In the genomic region with DNA sequence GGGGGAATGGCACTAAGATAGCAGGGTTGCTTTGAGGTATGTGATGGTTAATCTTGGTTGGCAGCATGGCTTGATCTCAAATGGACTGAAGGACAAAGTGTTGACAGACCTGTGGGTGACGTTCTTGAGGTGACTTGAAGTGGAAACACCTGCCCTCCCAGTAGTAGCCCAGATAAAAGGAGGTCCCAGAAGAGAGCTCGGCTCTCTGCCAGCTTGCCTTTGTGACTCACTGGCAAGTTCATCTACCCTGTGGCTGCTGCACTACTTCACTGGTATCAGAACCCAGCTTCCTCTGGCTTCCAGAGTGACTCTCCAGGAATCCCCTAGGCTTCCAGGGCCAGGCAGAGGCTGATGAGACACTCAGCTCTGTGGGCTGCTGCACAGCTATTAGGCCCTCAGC, we compare ENCODE assay signal across 13 mouse cellular contexts.
A peak's percentile ranks its signal among the peaks of the same experiment; 100 is the strongest.
DNase-seq lines count a peak whose midpoint lies in the region; ATAC-seq lines count a peak whose summit lies in the region.
"Had no signal": no experiment of that assay in that cellular context is flagged by ENCODE, and none has a peak within 500 bp of the region (broad histone marks: within the 10 kb centered on the region; RNA-seq: fewer than 3 reads in every experiment).

No protein-coding gene starts in this region.

- H3K4me2 ChIP-seq in forebrain, embryonic 15.5 days (replicated peaks) = no peak overlapping the region
- no peak overlapping the region for H3K4me2 ChIP-seq in midbrain, embryonic 14.5 days (ENCODE audit: low read length)
- H3K4me2 ChIP-seq in midbrain, embryonic 11.5 days = no peak overlapping the region
- no peak overlapping the region for H3K4me2 ChIP-seq in neural tube, embryonic 12.5 days (replicated peaks)
- H3K4me2 ChIP-seq: embryonic facial prominence, embryonic 13.5 days; stomach, embryonic 15.5 days had no signal

- H3K9ac ChIP-seq in forebrain, embryonic 15.5 days (replicated peaks) = no peak overlapping the region
- no peak overlapping the region for H3K9ac ChIP-seq in midbrain, embryonic 14.5 days (replicated peaks; ENCODE audit: low read length)
- H3K9ac ChIP-seq in midbrain, embryonic 11.5 days (ENCODE audit: low read length) = no peak overlapping the region
- no peak overlapping the region for H3K9ac ChIP-seq in neural tube, embryonic 12.5 days
- H3K9ac ChIP-seq: embryonic facial prominence, embryonic 13.5 days; stomach, embryonic 15.5 days had no signal

- 65% methylated on average over 2 of the region's 2 CpGs for WGBS in forebrain, embryonic 15.5 days
- WGBS in forebrain, embryonic 10.5 days = 82% methylated on average over 2 of the region's 2 CpGs
- WGBS in midbrain, embryonic 14.5 days = 85% methylated on average over 2 of the region's 2 CpGs
- WGBS in midbrain, embryonic 11.5 days = 82% methylated on average over 2 of the region's 2 CpGs
- 83% methylated on average over 2 of the region's 2 CpGs for WGBS in limb, embryonic 10.5 days
- WGBS in neural tube, embryonic 12.5 days = 68% methylated on average over 2 of the region's 2 CpGs

- H3K27ac ChIP-seq in forebrain, embryonic 15.5 days (replicated peaks) = peak overlapping the region; percentile 9; the same call in 1 of the 2 replicates
- H3K27ac ChIP-seq in forebrain, embryonic 10.5 days = no peak overlapping the region
- peak overlapping the region; percentile 49; the same call in 1 of the 2 replicates for H3K27ac ChIP-seq in midbrain, embryonic 14.5 days (replicated peaks; ENCODE audit: low read depth, low read length)
- no peak overlapping the region for H3K27ac ChIP-seq in midbrain, embryonic 11.5 days (ENCODE audit: low read depth, low read length)
- H3K27ac ChIP-seq in limb, embryonic 10.5 days = peak overlapping the region; percentile 14; the same call in 1 of the 2 replicates
- 0 out of 2 replicates have a peak overlapping the region, but pooled peaks have one; percentile 21 for H3K27ac ChIP-seq in neural tube, embryonic 12.5 days
- H3K27ac ChIP-seq: stomach, embryonic 15.5 days had no signal

- H3K27me3 ChIP-seq in forebrain, embryonic 15.5 days = no peaks in the 10 kb centered on the region
- H3K27me3 ChIP-seq in forebrain, embryonic 10.5 days (ENCODE audit: poor library complexity, severe bottlenecking) = no peaks in the 10 kb centered on the region
- H3K27me3 ChIP-seq in midbrain, embryonic 14.5 days (ENCODE audit: control insufficient read depth, insufficient read depth, low read length) = no peaks in the 10 kb centered on the region
- H3K27me3 ChIP-seq in midbrain, embryonic 11.5 days (ENCODE audit: control insufficient read depth, insufficient read depth, low read length) = no peaks in the 10 kb centered on the region
- H3K27me3 ChIP-seq in limb, embryonic 10.5 days (ENCODE audit: low read depth, poor library complexity, severe bottlenecking) = no peaks in the 10 kb centered on the region
- H3K27me3 ChIP-seq in neural tube, embryonic 12.5 days (replicated peaks) = no peaks in the 10 kb centered on the region
- H3K27me3 ChIP-seq: embryonic facial prominence, embryonic 13.5 days; stomach, embryonic 15.5 days had no signal

- ATAC-seq in forebrain, embryonic 15.5 days (replicated peaks) = no peak
- ATAC-seq in midbrain, embryonic 14.5 days (ENCODE audit: low FRiP score, low TSS enrichment) = no peak
- no peak for ATAC-seq in midbrain, embryonic 11.5 days (ENCODE audit: low FRiP score)
- ATAC-seq in neural tube, embryonic 12.5 days (ENCODE audit: low FRiP score, low read depth) = no peak
- ATAC-seq: midbrain, embryonic 16.5 days had no signal

- no peak for DNase-seq in forebrain, embryonic 10.5 days (ENCODE audit: extremely low spot score, low spot score)
- no peak for DNase-seq in midbrain, embryonic 14.5 days
- DNase-seq in midbrain, embryonic 11.5 days (ENCODE audit: low spot score, missing footprints) = no peak
- DNase-seq in limb, embryonic 10.5 days (ENCODE audit: low spot score) = no peak
- no peak for DNase-seq in adipocyte (ENCODE audit: low spot score)
- no peak for DNase-seq in retina, postnatal 1 day
- DNase-seq: heart, postnatal 36 days; kidney, postnatal 36 days had no signal

- peaks cover 6% of the 10 kb centered on the region for H3K4me1 ChIP-seq in forebrain, embryonic 15.5 days
- peaks cover 31% of the 10 kb centered on the region for H3K4me1 ChIP-seq in forebrain, embryonic 10.5 days
- 0 out of 2 replicates have a peak, but pooled peaks cover 7% of the 10 kb centered on the region for H3K4me1 ChIP-seq in midbrain, embryonic 14.5 days (ENCODE audit: control insufficient read depth, insufficient read depth, low read length)
- H3K4me1 ChIP-seq in midbrain, embryonic 11.5 days (ENCODE audit: control insufficient read depth, insufficient read depth, low read length) = peaks cover 4% of the 10 kb centered on the region; the same call in 1 of the 2 replicates
- H3K4me1 ChIP-seq in limb, embryonic 10.5 days = 0 out of 2 replicates have a peak, but pooled peaks cover 7% of the 10 kb centered on the region
- peaks cover 23% of the 10 kb centered on the region; the same call in 1 of the 2 replicates for H3K4me1 ChIP-seq in neural tube, embryonic 12.5 days
- H3K4me1 ChIP-seq: stomach, embryonic 15.5 days had no signal

- no peaks in the 10 kb centered on the region for H3K9me3 ChIP-seq in forebrain, embryonic 15.5 days
- H3K9me3 ChIP-seq in forebrain, embryonic 10.5 days = no peaks in the 10 kb centered on the region
- H3K9me3 ChIP-seq in midbrain, embryonic 14.5 days (ENCODE audit: control insufficient read depth, low read length) = no peaks in the 10 kb centered on the region
- no peaks in the 10 kb centered on the region for H3K9me3 ChIP-seq in midbrain, embryonic 11.5 days (ENCODE audit: control insufficient read depth, low read length)
- H3K9me3 ChIP-seq in limb, embryonic 10.5 days (replicated peaks) = no peaks in the 10 kb centered on the region
- H3K9me3 ChIP-seq in neural tube, embryonic 12.5 days = no peaks in the 10 kb centered on the region
- H3K9me3 ChIP-seq: embryonic facial prominence, embryonic 13.5 days; stomach, embryonic 15.5 days had no signal

- H3K36me3 ChIP-seq in forebrain, embryonic 15.5 days = no peaks in the 10 kb centered on the region
- no peaks in the 10 kb centered on the region; the same call in 1 of the 2 replicates for H3K36me3 ChIP-seq in forebrain, embryonic 10.5 days (replicated peaks)
- H3K36me3 ChIP-seq in midbrain, embryonic 14.5 days (ENCODE audit: control insufficient read depth, insufficient read depth, low read length) = no peaks in the 10 kb centered on the region
- no peaks in the 10 kb centered on the region for H3K36me3 ChIP-seq in midbrain, embryonic 11.5 days (ENCODE audit: control insufficient read depth, insufficient read depth, low read length)
- H3K36me3 ChIP-seq in limb, embryonic 10.5 days = no peaks in the 10 kb centered on the region
- H3K36me3 ChIP-seq in neural tube, embryonic 12.5 days = no peaks in the 10 kb centered on the region
- H3K36me3 ChIP-seq: embryonic facial prominence, embryonic 13.5 days; stomach, embryonic 15.5 days had no signal

- no peak overlapping the region for H3K4me3 ChIP-seq in forebrain, embryonic 15.5 days
- no peak overlapping the region for H3K4me3 ChIP-seq in forebrain, embryonic 10.5 days
- no peak overlapping the region for H3K4me3 ChIP-seq in midbrain, embryonic 14.5 days (replicated peaks; ENCODE audit: low read depth, low read length)
- no peak overlapping the region for H3K4me3 ChIP-seq in midbrain, embryonic 11.5 days (ENCODE audit: low read depth, low read length)
- no peak overlapping the region for H3K4me3 ChIP-seq in limb, embryonic 10.5 days
- H3K4me3 ChIP-seq in neural tube, embryonic 12.5 days = no peak overlapping the region
- H3K4me3 ChIP-seq: embryonic facial prominence, embryonic 13.5 days; stomach, embryonic 15.5 days had no signal

Comparison
In these comparisons a context has a peak if more than half of its experiments do, and no peak if none do; other contexts are left out.
1. H3K27ac ChIP-seq: peak in forebrain, embryonic 15.5 days (single experiment), midbrain, embryonic 14.5 days (single experiment), limb, embryonic 10.5 days (single experiment) and neural tube, embryonic 12.5 days (single experiment); none in forebrain, embryonic 10.5 days (single experiment) and midbrain, embryonic 11.5 days (single experiment).